Comparison of ENCODE assay signal across 15 mouse cellular contexts in genomic region chr7:109508034-109508433, GRCm38 (mm10). TPM values are rescaled to one million over a fixed set of nuclear protein-coding genes. Genes with fewer than 3 reads are reported as not detected.
DNase-seq lines count a peak whose midpoint lies in the region; ATAC-seq and TF ChIP-seq lines count a peak whose summit lies in the region.
"Had no signal": no experiment of that assay in that cellular context is flagged by ENCODE, and none has a peak within 500 bp of the region (broad histone marks: within the 10 kb centered on the region; RNA-seq: fewer than 3 reads in every experiment).

Gene Trim66 (minus strand): TSS chr7:109508134.

- no peak for TF ChIP-seq POLR2A in cortical plate, adult 2 months (IDR thresholded peaks at IDR 0.05; ENCODE audit: extremely low read depth, insufficient read depth, low read length)

- no peak within 1 kb of the TSS for H3K4me3 ChIP-seq in heart, embryonic 13.5 days
- H3K4me3 ChIP-seq in cortical plate, adult 2 months (ENCODE audit: insufficient read depth, low read length) = no peak within 1 kb of the TSS
- H3K4me3 ChIP-seq in hindbrain, embryonic 12.5 days = no peak within 1 kb of the TSS
- no peak within 1 kb of the TSS for H3K4me3 ChIP-seq in midbrain, embryonic 13.5 days (replicated peaks)
- H3K4me3 ChIP-seq: myocyte had no signal

- 0 out of 2 replicates have a peak, but pooled peaks cover 6% of the 10 kb centered on the region for H3K27me3 ChIP-seq in heart, embryonic 13.5 days (replicated peaks)
- no peaks in the 10 kb centered on the region for H3K27me3 ChIP-seq in hindbrain, embryonic 12.5 days
- no peaks in the 10 kb centered on the region for H3K27me3 ChIP-seq in midbrain, embryonic 13.5 days

- H3K36me3 ChIP-seq in heart, embryonic 13.5 days = no peaks in the 10 kb centered on the region
- H3K36me3 ChIP-seq in hindbrain, embryonic 12.5 days = no peaks in the 10 kb centered on the region
- H3K36me3 ChIP-seq in midbrain, embryonic 13.5 days = no peaks in the 10 kb centered on the region

- no peak within 1 kb of the TSS for H3K27ac ChIP-seq in heart, embryonic 13.5 days (replicated peaks)
- no peak within 1 kb of the TSS for H3K27ac ChIP-seq in cortical plate, adult 2 months (ENCODE audit: insufficient read depth, low read length)
- H3K27ac ChIP-seq in hindbrain, embryonic 12.5 days = no peak within 1 kb of the TSS
- H3K27ac ChIP-seq in midbrain, embryonic 13.5 days = peak within 1 kb of the TSS; percentile 25; the same call in 1 of the 2 replicates

- TF ChIP-seq CTCF in cortical plate, adult 2 months (IDR thresholded peaks at IDR 0.05; ENCODE audit: extremely low read depth, insufficient read depth, low read length) = no peak

- no peak for ATAC-seq in heart, embryonic 13.5 days (ENCODE audit: extremely low read depth, insufficient number of reproducible peaks, low FRiP score, low TSS enrichment)
- no peak for ATAC-seq in hindbrain, embryonic 12.5 days (ENCODE audit: low FRiP score)
- no peak for ATAC-seq in midbrain, embryonic 13.5 days
- ATAC-seq in megakaryocyte progenitor cell, adult 5-6 weeks (replicated peaks; ENCODE audit: poor library complexity) = no peak

- peaks cover 4% of the 10 kb centered on the region for H3K4me1 ChIP-seq in heart, embryonic 13.5 days
- no peaks in the 10 kb centered on the region for H3K4me1 ChIP-seq in cortical plate, adult 2 months (ENCODE audit: control insufficient read depth, insufficient read depth, low read length)
- peaks cover 10% of the 10 kb centered on the region for H3K4me1 ChIP-seq in hindbrain, embryonic 12.5 days
- H3K4me1 ChIP-seq in midbrain, embryonic 13.5 days (replicated peaks) = peaks cover 16% of the 10 kb centered on the region

- no peak for DNase-seq in heart, postnatal 4 days
- DNase-seq in gastrocnemius, adult 8-10 months (ENCODE audit: low spot score in 2 of 2) = no peak
- DNase-seq in ovary, postnatal 10 days (ENCODE audit: low spot score) = no peak
- DNase-seq: adrenal gland, adult 8-10 months; heart, postnatal 10 days; kidney, adult 2 months; lung, postnatal 14 days; thymus, postnatal 4 days had no signal

- H3K9me3 ChIP-seq in heart, embryonic 13.5 days = no peaks in the 10 kb centered on the region
- H3K9me3 ChIP-seq in hindbrain, embryonic 12.5 days (replicated peaks) = no peaks in the 10 kb centered on the region
- H3K9me3 ChIP-seq in midbrain, embryonic 13.5 days = no peaks in the 10 kb centered on the region

- H3K9ac ChIP-seq in heart, embryonic 13.5 days = 0 out of 2 replicates have a peak within 1 kb of the TSS, but pooled peaks have one; percentile 9
- H3K9ac ChIP-seq in hindbrain, embryonic 12.5 days = no peak within 1 kb of the TSS
- H3K9ac ChIP-seq in midbrain, embryonic 13.5 days (replicated peaks) = peak within 1 kb of the TSS; percentile 54

- 0 out of 2 replicates have a peak within 1 kb of the TSS, but pooled peaks have one; percentile 16 for H3K4me2 ChIP-seq in heart, embryonic 13.5 days
- H3K4me2 ChIP-seq in hindbrain, embryonic 12.5 days (replicated peaks) = peak within 1 kb of the TSS; percentile 24; the same call in 1 of the 2 replicates
- peak within 1 kb of the TSS; percentile 31; the same call in 1 of the 2 replicates for H3K4me2 ChIP-seq in midbrain, embryonic 13.5 days (replicated peaks)
- H3K4me2 ChIP-seq: liver, embryonic 11.5 days had no signal

- 75% methylated on average over 4 of the region's 4 CpGs for WGBS in heart, embryonic 13.5 days
- WGBS in hindbrain, embryonic 12.5 days = 80% methylated on average over 4 of the region's 4 CpGs
- 90% methylated on average over 4 of the region's 4 CpGs for WGBS in midbrain, embryonic 13.5 days

RNA-seq across cellular contexts. Expression of gene Trim66, which starts in this region (rescaled TPM):
- polyA plus RNA-seq in heart, embryonic 13.5 days (2015; fragmentation: Nextera tagmentation; extraction: Ambion mirVana) = not detected in 2 replicates
- total RNA-seq in heart, postnatal 4 days (2021) = under 1 TPM; 0.05 to 0.11 TPM
- 13.7 and 15.1 TPM in 2 replicates for polyA plus RNA-seq in cortical plate, adult 2 months (2012; rRNA removed)
- polyA plus RNA-seq in hindbrain, embryonic 12.5 days (2016; fragmentation: Nextera tagmentation; extraction: Ambion mirVana) = 0.08 and 0.12 TPM in 2 replicates
- polyA plus RNA-seq in midbrain, embryonic 13.5 days (2015; fragmentation: Nextera tagmentation; extraction: Ambion mirVana) = 0.40 and 0.46 TPM in 2 replicates
- total RNA-seq in gastrocnemius, adult 8-10 months (2022) = under 1 TPM; 0.07 to 0.13 (median 0.12) TPM
- total RNA-seq in megakaryocyte progenitor cell, adult 5-6 weeks (2015) = 0.15 and 0.22 TPM in 2 replicates
- total RNA-seq in megakaryocyte progenitor cell, adult 5-6 weeks (2017) = 0.03 TPM in 1 of 2 replicates, not detected in the other

Comparison
In these comparisons a context has a peak if more than half of its experiments do, and no peak if none do; other contexts are left out.
1. RNA of gene Trim66 (polyA plus RNA-seq): 13.7 to 15.1 TPM in cortical plate, adult 2 months; 0.40 to 0.46 TPM in midbrain, embryonic 13.5 days, 0.08 to 0.12 TPM in hindbrain, embryonic 12.5 days and not detected in heart, embryonic 13.5 days; every median in the first group is over 10 times any median in the second.
2. Peak in every context shown above with its lines, with median percentiles within 50 percentile points of each other: H3K4me2 ChIP-seq.